Mouse (Mus musculus): ENCODE measurements around the gene Nfix. TPM values are rescaled to one million over a fixed set of nuclear protein-coding genes. Genes with fewer than 3 reads are reported as not detected.
A peak's percentile ranks its signal among the peaks of the same experiment; 100 is the strongest.

The Nfix gene
- total RNA-seq, 2 experiments from 2014 or later = 287 to 311 TPM

GRCm38 (mm10) chr8:84708774-84709475 is 91.2 kb downstream of the Nfix start:
- intact Hi-C loops (cut with DNase I) = loop anchor here (1.0 to 5.0 kb wide), 2 partner anchors 104 to 507 kb away; no protein-coding TSS in a partner anchor

GRCm38 (mm10) chr8:84708071-84708541 is 92.0 kb downstream of the Nfix start:
- DNase-seq (ENCODE audit: low spot score) = peak; percentile 36
- intact Hi-C loops (cut with DNase I) = loop anchor here (5.0 kb wide), 1 partner anchor 506 kb away; no protein-coding TSS in a partner anchor

More at GRCm38 (mm10) chr8:84708774-84709475, 91.2 kb downstream of the Nfix start:
- DNase-seq (ENCODE audit: low spot score) = peak; percentile 72

- intact Hi-C loops (cut with DNase I) = loop anchor here (5.0 kb wide), 1 partner anchor 505 kb away; no protein-coding TSS in a partner anchor
- DNase-seq (ENCODE audit: low spot score) = peak; percentile 21
Measured at GRCm38 (mm10) chr8:84707267-84707883, 92.8 kb downstream of the Nfix start.

GRCm38 (mm10) chr8:84706610-84707266 is 93.4 kb downstream of the Nfix start:
- DNase-seq (ENCODE audit: low spot score) = peak; percentile 53
- intact Hi-C loops (cut with DNase I) = loop anchor here (5.0 kb wide), 1 partner anchor 504 kb away; no protein-coding TSS in a partner anchor

- intact Hi-C loops (cut with DNase I) = loop anchor here (5.0 kb wide), 1 partner anchor 504 kb away; no protein-coding TSS in a partner anchor
- DNase-seq (ENCODE audit: low spot score) = no peak
Measured at GRCm38 (mm10) chr8:84705960-84706359, 94.2 kb downstream of the Nfix start.

- intact Hi-C loops (cut with DNase I) = loop anchor here (5.0 kb wide), 2 partner anchors 32 to 503 kb away; no protein-coding TSS in a partner anchor
- DNase-seq (ENCODE audit: low spot score) = peak; percentile 27
Measured at GRCm38 (mm10) chr8:84704867-84705831, 95.0 kb downstream of the Nfix start.

GRCm38 (mm10) chr8:84704356-84704755 is 95.8 kb downstream of the Nfix start:
- peak; percentile 78 for DNase-seq (ENCODE audit: low spot score)
- intact Hi-C loops (cut with DNase I) = loop anchor here (5.0 kb wide), 1 partner anchor 33 kb away; no protein-coding TSS in a partner anchor

GRCm38 (mm10) chr8:84703466-84704249 is 96.5 kb downstream of the Nfix start:
- no peak for DNase-seq (ENCODE audit: low spot score)
- intact Hi-C loops (cut with DNase I) = loop anchor here (5.0 kb wide), 1 partner anchor 34 kb away; no protein-coding TSS in a partner anchor

- DNase-seq (ENCODE audit: low spot score) = no peak
- intact Hi-C loops (cut with DNase I) = loop anchor here (5.0 kb wide), 1 partner anchor 34 kb away; no protein-coding TSS in a partner anchor
Measured at GRCm38 (mm10) chr8:84702963-84703465, 97.1 kb downstream of the Nfix start.

- intact Hi-C loops (cut with DNase I) = loop anchor here (5.0 kb wide), 1 partner anchor 35 kb away; no protein-coding TSS in a partner anchor
- DNase-seq (ENCODE audit: low spot score) = no peak
Measured at GRCm38 (mm10) chr8:84702561-84702960, 97.6 kb downstream of the Nfix start.

- intact Hi-C loops (cut with DNase I) = loop anchor here (2.0 to 5.0 kb wide), 2 partner anchors 36 to 40 kb away; no protein-coding TSS in a partner anchor
- peak; percentile 78 for DNase-seq (ENCODE audit: low spot score)
Measured at GRCm38 (mm10) chr8:84700941-84701911, 98.9 kb downstream of the Nfix start, which contains the start of gene Lyl1. Gene Lyl1 (plus strand): TSS chr8:84701457.

- no peak for DNase-seq (ENCODE audit: low spot score)
- intact Hi-C loops (cut with DNase I) = loop anchor here (2.0 to 5.0 kb wide), 2 partner anchors 37 to 40 kb away; no protein-coding TSS in a partner anchor
Measured at GRCm38 (mm10) chr8:84700526-84700925, 99.6 kb downstream of the Nfix start.

- intact Hi-C loops (cut with DNase I) = loop anchor here (2.0 to 5.0 kb wide), 2 partner anchors 37 to 39 kb away; no protein-coding TSS in a partner anchor
Measured at GRCm38 (mm10) chr8:84699861-84700322, 100.3 kb downstream of the Nfix start.

GRCm38 (mm10) chr8:84698929-84699401 is 101.2 kb downstream of the Nfix start:
- DNase-seq (ENCODE audit: low spot score) = peak; percentile 74
- intact Hi-C loops (cut with DNase I) = no loop called here

More at GRCm38 (mm10) chr8:84699861-84700322, 100.3 kb downstream of the Nfix start:
- DNase-seq (ENCODE audit: low spot score) = peak; percentile 80

- intact Hi-C loops (cut with DNase I) = no loop called here
- DNase-seq (ENCODE audit: low spot score) = no peak
Measured at GRCm38 (mm10) chr8:84698288-84698687, 101.9 kb downstream of the Nfix start.
